Mouse (Mus musculus) hindbrain, embryonic 12.5 days (tissue): ENCODE data around the gene Sycp2l. TPM values are rescaled to one million over a fixed set of nuclear protein-coding genes. Genes with fewer than 3 reads are reported as not detected.

Experiments
- ATAC-seq: fragments of 200-750 bp; cut with Nextera tagmentation; 2 replicates; pipeline ENCODE4 v1.8.0; 2017; ENCODE audit warnings: moderate TSS enrichment; ENCODE audit not compliant: low FRiP score
- H3K27ac ChIP-seq: fragments of 300-500 bp; sonication (generic); 2 replicates; pipeline ENCODE4 v1.5.1; 2016; ENCODE audit warnings: mild to moderate bottlenecking
- H3K27me3 ChIP-seq: fragments of 300-500 bp; sonication (generic); 2 replicates; pipeline ENCODE4 v1.6.1; 2016; ENCODE audit warnings: mild to moderate bottlenecking
- H3K36me3 ChIP-seq: fragments of 300-500 bp; sonication (generic); 2 replicates; pipeline ENCODE4 v1.6.1; 2016; ENCODE audit warnings: mild to moderate bottlenecking
- H3K4me1 ChIP-seq: fragments of 300-500 bp; sonication (generic); 2 replicates; pipeline ENCODE4 v1.6.1; 2016
- H3K4me2 ChIP-seq: fragments of 300-500 bp; sonication (generic); replicated peaks from 2 replicates; pipeline ENCODE4 v1.6.1; 2016; ENCODE audit warnings: mild to moderate bottlenecking
- H3K4me3 ChIP-seq: fragments of 300-500 bp; sonication (generic); 2 replicates; pipeline ENCODE4 v1.5.1; 2016; ENCODE audit warnings: mild to moderate bottlenecking
- H3K9ac ChIP-seq: fragments of 300-500 bp; sonication (generic); 2 replicates; pipeline ENCODE4 v1.6.1; 2016; ENCODE audit warnings: mild to moderate bottlenecking, moderate library complexity
- H3K9me3 ChIP-seq: fragments of 300-500 bp; sonication (generic); replicated peaks from 2 replicates; pipeline ENCODE4 v1.6.1; 2016; ENCODE audit warnings: mild to moderate bottlenecking
- WGBS: fragments of 180-500 bp; shearing (Covaris S2); methylation state at CpG from one replicate; pipeline ENCODE4 v1.1.7; 2016; 5-methylcytosine and 5-hydroxymethylcytosine counted together
- polyA plus RNA-seq: library from polyadenylated mRNA; unstranded; fragments of >200 nt; fragmentation: Nextera tagmentation; extraction: Ambion mirVana; gene quantifications from 2 replicates; pipeline ENCODE4 v1.2.1, GENCODE M21; 2016

Sycp2l gene
- polyA plus RNA-seq, 1 experiment from 2014 or later: not detected

DNA sequence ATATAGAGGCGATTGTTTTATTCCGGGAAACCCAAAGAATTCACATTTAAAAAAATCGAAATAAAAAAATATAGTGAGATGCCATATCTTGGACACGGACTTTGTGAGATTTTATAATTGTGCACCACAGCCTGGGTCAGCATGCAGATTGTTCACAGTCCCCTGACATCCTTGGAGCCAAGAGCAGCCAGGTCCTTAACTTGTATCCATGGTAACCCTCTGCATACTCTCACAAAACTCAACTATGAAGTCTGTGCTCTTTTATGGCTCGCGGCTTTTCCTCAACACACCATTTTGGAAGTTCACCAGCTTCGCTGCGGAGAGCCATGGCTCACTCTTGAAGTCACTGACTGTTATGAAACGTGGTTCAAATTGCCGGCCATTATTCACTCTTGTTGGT, 19.9 kb upstream of the Sycp2l start:
- H3K9me3 ChIP-seq: no peaks in the 10 kb centered on the region
- H3K4me2 ChIP-seq: no peak overlapping the region
- H3K27ac ChIP-seq: no peak overlapping the region
- no peak overlapping the region for H3K9ac ChIP-seq
- H3K36me3 ChIP-seq: no peaks in the 10 kb centered on the region
- H3K4me1 ChIP-seq: no peaks in the 10 kb centered on the region
- no peak overlapping the region for H3K4me3 ChIP-seq
- ATAC-seq: no peak
- 81% methylated on average over 10 of the region's 10 CpGs for WGBS
- H3K27me3 ChIP-seq: no peaks in the 10 kb centered on the region

DNA sequence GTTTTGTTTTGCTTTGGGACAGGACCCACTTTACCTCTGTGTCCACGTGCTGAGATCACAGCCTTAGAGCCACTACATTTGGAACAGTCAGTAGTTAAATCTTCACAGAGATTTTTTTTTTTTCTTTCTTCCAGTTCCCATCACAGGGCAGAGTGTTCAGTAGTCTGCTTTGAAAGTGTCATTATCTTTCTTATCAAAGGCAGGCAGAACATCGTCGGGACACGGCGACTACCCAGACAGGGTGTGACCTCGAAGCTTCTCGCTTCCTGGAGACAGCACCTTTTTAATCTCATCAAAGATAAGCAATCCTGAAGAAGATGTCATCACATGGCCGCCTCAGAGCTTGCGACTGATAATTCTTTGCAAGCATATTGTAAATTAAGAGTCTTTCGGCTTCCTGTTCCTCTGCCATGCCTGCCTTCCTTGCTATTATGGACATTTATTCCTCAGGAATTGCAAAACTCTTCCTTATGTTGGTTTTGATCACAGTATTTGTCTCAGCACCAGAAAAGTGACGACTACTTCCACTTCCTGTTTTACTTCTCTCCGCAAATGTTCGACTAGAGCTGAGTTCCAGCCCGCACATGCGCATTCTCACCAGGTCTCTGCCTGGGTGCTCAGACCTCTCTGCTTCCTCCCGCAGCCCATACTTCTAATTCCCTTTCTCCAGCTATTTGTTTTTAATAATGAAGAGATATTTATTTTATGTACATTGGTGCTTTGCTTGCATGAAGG, 16.6 kb upstream of the Sycp2l start:
- WGBS: 84% methylated on average over 16 of the region's 16 CpGs
- no peaks in the 10 kb centered on the region for H3K4me1 ChIP-seq
- no peaks in the 10 kb centered on the region for H3K27me3 ChIP-seq
- H3K27ac ChIP-seq: no peak overlapping the region
- no peak overlapping the region for H3K9ac ChIP-seq
- no peaks in the 10 kb centered on the region for H3K9me3 ChIP-seq
- H3K36me3 ChIP-seq: no peaks in the 10 kb centered on the region
- no peak for ATAC-seq
- no peak overlapping the region for H3K4me3 ChIP-seq
- no peak overlapping the region for H3K4me2 ChIP-seq

DNA sequence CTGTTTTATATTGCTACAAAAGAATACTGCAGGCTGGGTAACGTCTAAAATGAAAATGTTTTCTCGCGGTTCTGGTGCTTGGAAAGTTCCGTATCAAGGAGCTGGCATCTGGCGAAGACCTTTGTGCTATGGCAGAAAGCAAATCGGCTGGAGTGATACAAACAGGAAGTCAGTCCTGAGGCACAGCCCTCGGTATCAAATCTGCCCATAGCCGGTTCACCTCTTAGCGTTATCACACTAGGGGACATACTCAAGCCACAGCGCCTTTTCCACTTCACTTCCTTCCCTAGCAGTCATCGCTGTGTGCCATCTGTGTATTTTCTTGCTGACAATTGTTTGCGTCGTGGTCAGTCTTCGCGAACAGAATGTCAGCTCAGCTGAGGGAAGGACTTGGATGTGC, 15.8 kb upstream of the Sycp2l start:
- Histone ChIP-seq H3K4me1 (no peaks in the 10 kb centered on the region), H3K9ac (no peak overlapping the region), H3K4me2 (no peak overlapping the region), H3K9me3 (no peaks in the 10 kb centered on the region; the same call in 1 of the 2 replicates), H3K36me3 (no peaks in the 10 kb centered on the region), H3K4me3 (no peak overlapping the region), H3K27me3 (no peaks in the 10 kb centered on the region), H3K27ac (no peak overlapping the region)
- no peak for ATAC-seq
- 90% methylated on average over 15 of the region's 15 CpGs for WGBS

DNA sequence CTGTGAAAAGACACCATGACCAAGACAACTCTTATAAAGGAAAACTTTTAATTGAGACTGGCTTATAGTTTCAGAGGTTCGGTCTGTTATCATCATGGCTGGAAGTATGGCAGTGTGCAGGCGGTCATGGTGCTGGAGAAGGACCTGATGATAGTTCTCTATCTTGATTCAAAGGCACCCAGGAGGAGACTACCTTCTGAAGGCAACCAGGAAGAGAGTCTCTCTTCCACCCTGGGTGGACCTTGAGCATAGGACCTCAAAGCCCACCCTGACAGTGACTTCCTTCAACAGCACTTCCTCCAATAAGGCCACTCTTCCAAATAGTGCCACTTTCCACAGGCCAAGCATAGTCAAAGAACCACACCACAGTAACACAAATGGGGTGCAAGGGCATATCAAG, 14.1 kb upstream of the Sycp2l start:
- no peak overlapping the region for H3K9ac ChIP-seq
- H3K4me2 ChIP-seq: no peak overlapping the region
- 90% methylated on average over 2 of the region's 2 CpGs for WGBS
- H3K4me1 ChIP-seq: no peaks in the 10 kb centered on the region
- H3K27me3 ChIP-seq: no peaks in the 10 kb centered on the region
- H3K9me3 ChIP-seq: no peaks in the 10 kb centered on the region; the same call in 1 of the 2 replicates
- no peak overlapping the region for H3K27ac ChIP-seq
- no peak overlapping the region for H3K4me3 ChIP-seq
- ATAC-seq: no peak
- H3K36me3 ChIP-seq: no peaks in the 10 kb centered on the region

DNA sequence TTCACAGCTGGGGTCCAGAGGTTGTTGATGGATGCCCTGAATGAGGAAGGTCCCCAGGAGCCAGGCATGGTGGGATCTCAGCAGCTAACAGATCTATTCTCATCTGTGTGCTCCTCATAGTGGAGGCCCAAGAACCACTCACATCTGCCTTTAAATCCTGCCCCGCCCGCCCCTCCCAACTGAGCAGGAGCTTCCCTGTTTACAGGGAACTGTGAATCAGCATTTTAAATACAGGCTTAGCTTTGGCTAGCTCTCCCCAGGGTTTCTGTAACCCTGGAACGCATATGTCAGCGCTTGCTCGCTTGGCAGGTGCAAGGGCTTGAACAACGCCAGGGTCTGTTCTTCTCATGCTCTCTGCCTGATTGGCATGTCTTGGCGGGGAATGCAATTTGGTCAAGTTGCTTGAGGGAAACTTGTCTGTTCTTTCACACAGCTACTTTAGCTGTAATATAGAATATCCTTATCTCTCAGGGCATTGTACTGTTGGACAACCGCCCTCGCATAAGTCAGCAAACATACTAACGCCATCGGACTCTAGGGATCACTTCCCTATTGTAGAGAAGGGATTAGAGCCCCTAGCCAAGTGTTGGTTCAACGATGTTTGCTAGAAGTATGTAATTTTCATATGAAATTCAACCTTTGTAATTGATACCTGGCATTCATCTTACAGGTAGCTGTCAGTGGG, 10.1 kb upstream of the Sycp2l start:
- no peak overlapping the region for H3K4me2 ChIP-seq
- H3K27me3 ChIP-seq: no peaks in the 10 kb centered on the region
- no peaks in the 10 kb centered on the region; the same call in 1 of the 2 replicates for H3K9me3 ChIP-seq
- H3K27ac ChIP-seq: no peak overlapping the region
- H3K36me3 ChIP-seq: no peaks in the 10 kb centered on the region
- H3K4me1 ChIP-seq: no peaks in the 10 kb centered on the region
- no peak overlapping the region for H3K4me3 ChIP-seq
- 75% methylated on average over 12 of the region's 12 CpGs for WGBS
- no peak overlapping the region for H3K9ac ChIP-seq
- ATAC-seq: no peak

DNA sequence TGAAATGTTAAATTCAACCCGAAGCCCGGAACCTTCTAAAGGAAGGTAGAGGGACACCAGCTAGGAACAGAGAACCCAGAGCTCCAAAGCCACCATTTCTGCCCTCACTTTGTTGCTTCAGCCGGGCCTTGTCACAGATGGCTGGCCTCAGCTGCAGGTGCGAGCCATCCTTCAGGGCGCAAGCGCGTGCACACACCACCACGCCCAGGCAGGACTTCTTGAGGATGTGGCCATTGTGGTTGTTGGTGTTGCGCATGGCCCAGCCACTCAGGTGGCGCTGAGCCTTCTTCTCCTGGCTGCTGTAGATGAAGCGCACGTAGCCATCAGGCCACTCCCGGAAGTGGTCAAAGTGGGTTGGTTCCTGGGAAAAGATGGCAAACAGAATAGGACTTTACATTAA, 8.6 kb upstream of the Sycp2l start:
- no peak overlapping the region for H3K4me2 ChIP-seq
- H3K9me3 ChIP-seq: no peaks in the 10 kb centered on the region; the same call in 1 of the 2 replicates
- no peak overlapping the region for H3K9ac ChIP-seq
- no peaks in the 10 kb centered on the region for H3K36me3 ChIP-seq
- 96% methylated on average over 13 of the region's 13 CpGs for WGBS
- no peaks in the 10 kb centered on the region for H3K4me1 ChIP-seq
- ATAC-seq: no peak
- 0 out of 2 replicates have a peak, but pooled peaks cover 4% of the 10 kb centered on the region for H3K27me3 ChIP-seq
- no peak overlapping the region for H3K4me3 ChIP-seq
- no peak overlapping the region for H3K27ac ChIP-seq

DNA sequence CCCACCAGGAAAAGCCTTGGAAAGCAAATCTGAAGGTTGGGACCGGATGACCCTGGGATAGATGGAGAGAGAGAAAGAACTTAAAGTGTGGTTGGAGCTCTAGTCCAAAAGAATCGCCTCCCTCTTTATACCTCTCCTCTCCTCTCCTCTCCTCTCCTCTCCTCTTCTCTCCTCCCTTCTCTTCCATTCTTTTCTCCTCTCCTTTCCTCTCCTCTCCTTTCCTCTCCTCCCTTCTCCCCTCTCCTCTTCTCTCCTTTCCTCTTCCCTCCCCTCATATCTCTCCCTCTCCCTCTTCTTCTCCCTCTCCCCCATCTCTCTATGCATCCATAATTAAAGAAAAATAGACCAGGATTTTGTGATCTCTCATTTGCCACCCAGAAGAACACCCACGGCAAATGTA, 3.2 kb upstream of the Sycp2l start, which contains the start of gene Gcm2:
Gcm2 (minus strand) TSS at position 101 of the 400 bp plus-strand sequence.
- H3K4me2 ChIP-seq: no peak within 1 kb of the TSS
- H3K4me3 ChIP-seq: no peak within 1 kb of the TSS
- no peak within 1 kb of the TSS for H3K27ac ChIP-seq
- no peaks in the 10 kb centered on the region for H3K9me3 ChIP-seq
- H3K4me1 ChIP-seq: no peaks in the 10 kb centered on the region
- ATAC-seq: no peak
- no peaks in the 10 kb centered on the region for H3K36me3 ChIP-seq
- no peak within 1 kb of the TSS for H3K9ac ChIP-seq
- WGBS: 70% methylated on average over 3 of the region's 3 CpGs
- peaks cover 15% of the 10 kb centered on the region for H3K27me3 ChIP-seq

DNA sequence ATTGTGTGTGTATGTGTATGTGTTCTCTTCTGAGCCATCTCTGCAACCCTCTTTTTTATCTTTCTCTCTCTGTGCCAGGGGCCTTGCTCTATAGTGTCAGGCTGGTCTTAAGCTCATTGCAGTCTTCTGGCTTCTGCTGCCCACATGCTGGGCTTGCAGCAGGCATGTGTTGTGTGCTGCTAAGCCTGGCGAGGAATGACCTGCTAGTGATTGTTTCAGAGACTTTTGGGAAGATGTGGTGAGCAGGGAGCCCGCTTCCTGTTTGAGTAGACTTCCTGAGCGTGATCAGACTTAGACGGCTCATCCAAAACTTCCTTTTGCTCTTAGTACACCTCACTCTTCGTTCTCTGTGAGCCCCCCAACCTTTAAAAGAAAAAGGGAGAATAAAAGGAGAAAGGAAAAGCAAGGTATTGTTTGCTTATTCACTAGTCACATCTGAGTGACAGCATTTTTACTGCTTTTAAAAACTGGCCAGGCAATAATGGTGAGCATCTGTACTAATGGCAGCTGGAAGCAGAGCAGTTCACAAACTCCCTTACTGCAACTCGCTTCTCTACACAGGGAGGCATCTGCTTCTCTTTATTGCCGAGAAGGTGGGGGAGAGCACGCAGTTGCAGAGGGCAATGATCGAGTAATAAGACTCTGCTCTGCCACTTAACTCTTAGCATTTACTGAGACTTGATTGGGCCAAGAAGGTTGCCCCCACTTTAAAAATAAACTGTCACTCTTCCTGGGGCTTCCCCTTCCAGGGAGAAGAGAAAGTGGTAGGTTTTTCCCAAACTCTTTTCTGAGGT, 5.2 kb downstream of the Sycp2l start:
- Histone ChIP-seq H3K4me2 (no peak overlapping the region), H3K9me3 (no peaks in the 10 kb centered on the region), H3K9ac (no peak overlapping the region), H3K36me3 (no peaks in the 10 kb centered on the region), H3K27me3 (peaks cover 5% of the 10 kb centered on the region), H3K27ac (no peak overlapping the region), H3K4me3 (no peak overlapping the region), H3K4me1 (no peaks in the 10 kb centered on the region)
- 47% methylated on average over 9 of the region's 9 CpGs for WGBS
- no peak for ATAC-seq

DNA sequence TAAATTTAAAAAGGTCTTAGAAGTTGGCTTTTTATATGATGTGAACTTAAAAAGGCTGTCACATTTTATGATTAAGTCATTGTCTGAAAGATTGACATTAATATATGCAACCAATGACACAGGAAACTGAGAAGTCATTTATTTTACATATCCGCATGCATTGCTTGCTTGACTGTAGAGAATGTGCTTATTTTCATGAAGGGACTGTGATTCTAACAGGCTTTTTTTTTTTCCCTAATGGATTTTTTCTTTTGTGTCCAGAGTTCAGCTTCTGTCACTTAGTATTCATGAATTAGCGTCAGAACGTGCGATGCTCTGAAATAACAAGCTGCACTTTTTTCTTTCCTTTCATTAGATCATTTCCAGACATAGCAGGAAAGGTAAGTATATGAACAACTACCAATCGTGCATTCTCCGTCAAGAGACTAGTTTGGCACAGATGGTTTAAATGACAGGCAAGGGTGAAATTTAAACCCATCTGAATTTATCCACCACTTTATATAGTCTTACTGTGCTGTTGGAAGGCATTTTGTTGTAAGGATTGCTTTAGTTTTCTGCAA, 9.6 kb downstream of the Sycp2l start:
- 63% methylated on average over 6 of the region's 6 CpGs for WGBS
- H3K4me1 ChIP-seq: no peaks in the 10 kb centered on the region

DNA sequence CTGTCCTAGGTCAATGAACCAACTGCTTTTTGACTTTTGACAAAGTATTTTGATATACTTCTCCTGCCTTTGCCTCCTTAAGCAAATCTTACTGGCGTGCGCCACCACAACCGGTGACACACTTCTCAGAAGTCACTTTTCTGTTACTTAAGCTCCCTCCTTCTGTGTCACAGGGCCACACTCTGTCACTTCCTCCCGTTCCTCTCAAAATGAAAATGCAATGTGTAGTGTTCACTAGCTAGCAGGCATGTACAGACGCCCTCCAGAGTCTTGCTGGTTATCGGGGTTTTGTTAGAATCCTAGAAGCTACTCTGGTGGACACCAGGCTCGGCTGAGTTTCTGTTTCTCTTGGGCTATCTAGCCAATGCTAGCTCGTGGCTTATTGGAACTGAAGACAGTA, 14.2 kb downstream of the Sycp2l start:
- no peak for ATAC-seq
- H3K27me3 ChIP-seq: no peaks in the 10 kb centered on the region
- H3K9me3 ChIP-seq: no peaks in the 10 kb centered on the region
- no peaks in the 10 kb centered on the region for H3K36me3 ChIP-seq
- H3K4me3 ChIP-seq: no peak overlapping the region
- no peak overlapping the region for H3K27ac ChIP-seq
- 85% methylated on average over 8 of the region's 8 CpGs for WGBS
- H3K4me1 ChIP-seq: no peaks in the 10 kb centered on the region
- no peak overlapping the region for H3K4me2 ChIP-seq
- no peak overlapping the region for H3K9ac ChIP-seq

More for the DNA sequence above, 9.6 kb downstream of the Sycp2l start:
- Histone ChIP-seq H3K9me3 (no peaks in the 10 kb centered on the region), H3K9ac (no peak overlapping the region), H3K27ac (no peak overlapping the region), H3K4me2 (no peak overlapping the region), H3K36me3 (no peaks in the 10 kb centered on the region), H3K4me3 (no peak overlapping the region), H3K27me3 (no peaks in the 10 kb centered on the region)
- no peak for ATAC-seq

DNA sequence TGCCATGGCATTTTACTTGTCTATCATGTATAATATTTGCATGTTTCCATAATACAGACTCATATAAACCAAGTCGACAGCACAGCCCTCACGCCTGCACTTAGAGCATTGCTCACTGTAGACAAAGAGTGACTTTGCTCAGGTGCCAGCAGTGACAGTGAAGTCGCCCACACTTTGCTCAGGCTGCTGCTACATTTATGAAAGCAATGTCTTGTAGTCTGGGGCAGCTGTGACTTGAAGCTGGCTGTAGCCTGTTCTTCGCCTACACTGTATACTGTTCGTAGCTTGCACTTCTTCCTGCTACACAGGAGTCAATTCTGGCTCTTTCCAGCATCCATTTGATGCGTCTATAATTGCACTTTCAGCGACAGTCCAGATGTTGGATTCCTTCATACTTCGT, 15.0 kb downstream of the Sycp2l start:
- Histone ChIP-seq H3K4me2 (no peak overlapping the region), H3K9ac (no peak overlapping the region), H3K36me3 (no peaks in the 10 kb centered on the region), H3K4me1 (no peaks in the 10 kb centered on the region), H3K27ac (no peak overlapping the region), H3K9me3 (no peaks in the 10 kb centered on the region), H3K4me3 (no peak overlapping the region), H3K27me3 (no peaks in the 10 kb centered on the region)
- WGBS: 91% methylated on average over 8 of the region's 8 CpGs
- ATAC-seq: no peak

DNA sequence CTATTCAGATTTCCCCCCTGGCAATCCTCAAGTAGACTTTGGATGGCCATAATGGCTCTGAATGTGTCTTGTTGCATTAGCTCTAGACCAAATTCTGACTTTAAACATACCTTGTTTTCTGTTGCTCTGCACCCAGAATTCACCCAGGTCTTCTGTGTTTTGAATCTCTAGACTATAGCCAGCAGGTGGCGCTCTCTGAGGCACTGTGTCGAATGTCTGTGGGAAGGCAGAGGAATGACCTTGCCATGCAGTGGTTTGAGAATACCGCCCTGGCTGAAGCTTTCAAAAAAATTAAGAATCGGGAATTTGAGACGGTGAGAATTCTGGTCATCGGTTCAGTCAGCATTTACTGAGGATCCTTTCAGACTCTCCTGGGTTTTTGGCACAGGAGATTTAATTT, 20.8 kb downstream of the Sycp2l start:
- Histone ChIP-seq H3K36me3 (no peaks in the 10 kb centered on the region), H3K9me3 (no peaks in the 10 kb centered on the region), H3K9ac (no peak overlapping the region), H3K4me1 (no peaks in the 10 kb centered on the region), H3K4me3 (no peak overlapping the region), H3K27ac (no peak overlapping the region), H3K4me2 (no peak overlapping the region), H3K27me3 (no peaks in the 10 kb centered on the region)
- WGBS: 7% methylated on average over 6 of the region's 6 CpGs
- ATAC-seq: no peak
